Mouse (Mus musculus) ovary, postnatal 10 days (tissue): Measurements from ENCODE around the gene Wfdc16.

Experiments used
- DNase-seq: peaks from one replicate; pipeline ENCODE4 v3.0.0; 2022; ENCODE audit warnings: low spot score

Gene Wfdc16

GRCm38 (mm10) chr2:164638696-164639095, at the start of gene Wfdc16:
Wfdc16 (minus strand) TSS chr2:164638796.
- no peak for DNase-seq

- no peak for DNase-seq
Measured at GRCm38 (mm10) chr2:164684807-164685206, 46.2 kb upstream of the Wfdc16 start, which contains the start of gene Wfdc13. Wfdc13 (plus strand) TSS chr2:164685107.

GRCm38 (mm10) chr2:164679906-164680305, 41.3 kb upstream of the Wfdc16 start:
- DNase-seq, result no peak

GRCm38 (mm10) chr2:164678848-164679625, 40.4 kb upstream of the Wfdc16 start:
- DNase-seq, result peak; percentile 26

- DNase-seq, result no peak
Measured at GRCm38 (mm10) chr2:164676916-164677685, 38.5 kb upstream of the Wfdc16 start.

GRCm38 (mm10) chr2:164676103-164676502, 37.5 kb upstream of the Wfdc16 start:
- DNase-seq, result no peak

- DNase-seq, result no peak
Measured at GRCm38 (mm10) chr2:164673987-164674386, 35.4 kb upstream of the Wfdc16 start, which contains the start of gene Wfdc11. Wfdc11 (minus strand) TSS chr2:164674087.

GRCm38 (mm10) chr2:164670938-164671337, 32.3 kb upstream of the Wfdc16 start:
- no peak for DNase-seq

GRCm38 (mm10) chr2:164670261-164670660, 31.7 kb upstream of the Wfdc16 start:
- DNase-seq, result no peak

GRCm38 (mm10) chr2:164664851-164665250, 26.3 kb upstream of the Wfdc16 start:
- no peak for DNase-seq

- DNase-seq, result no peak
Measured at GRCm38 (mm10) chr2:164656483-164656882, 17.9 kb upstream of the Wfdc16 start, which contains the start of gene Wfdc9. Wfdc9 (minus strand) TSS chr2:164656583.

GRCm38 (mm10) chr2:164655858-164656257, 17.3 kb upstream of the Wfdc16 start, which contains the start of gene Wfdc10:
Wfdc10 (plus strand) TSS chr2:164656046.
- no peak for DNase-seq

- DNase-seq, result no peak
Measured at GRCm38 (mm10) chr2:164641881-164642673, 3.5 kb upstream of the Wfdc16 start.

- DNase-seq, result no peak
Measured at GRCm38 (mm10) chr2:164641129-164641528, 2.5 kb upstream of the Wfdc16 start.

- no peak for DNase-seq
Measured at GRCm38 (mm10) chr2:164635266-164635665, 3.3 kb downstream of the Wfdc16 start.

GRCm38 (mm10) chr2:164621775-164622174, 16.8 kb downstream of the Wfdc16 start:
- DNase-seq, result no peak

- no peak for DNase-seq
Measured at GRCm38 (mm10) chr2:164619050-164619449, 19.5 kb downstream of the Wfdc16 start.

GRCm38 (mm10) chr2:164615386-164615785, 23.2 kb downstream of the Wfdc16 start:
- DNase-seq, result no peak

GRCm38 (mm10) chr2:164613471-164613870, 25.1 kb downstream of the Wfdc16 start, which contains the start of the genes Wfdc6b and Wfdc8:
Wfdc6b (plus strand) TSS chr2:164613522.
Wfdc8 (minus strand) TSS chr2:164613626.
- peak; percentile 23 for DNase-seq

- no peak for DNase-seq
Measured at GRCm38 (mm10) chr2:164608781-164609180, 29.8 kb downstream of the Wfdc16 start.

GRCm38 (mm10) chr2:164604411-164604810, 34.2 kb downstream of the Wfdc16 start:
- DNase-seq, result no peak

- DNase-seq, result no peak
Measured at GRCm38 (mm10) chr2:164603482-164603881, 35.1 kb downstream of the Wfdc16 start.
